Mouse (Mus musculus) thymus, adult 2 months (tissue): ENCODE data around the gene Caprin1.

ENCODE experiments used
- CTCF ChIP-seq: fragments of 200-500 bp; IDR thresholded peaks from 2 replicates; pipeline ENCODE4 v1.5.1; 2012; ENCODE audit warnings: mild to moderate bottlenecking, control low read depth, low read length, moderate library complexity, borderline replicate concordance; ENCODE audit not compliant: control insufficient read depth, poor library complexity, insufficient read depth; ENCODE audit errors: extremely low read depth
- POLR2A ChIP-seq: fragments of 200-500 bp; IDR thresholded peaks from 2 replicates; pipeline ENCODE4 v1.6.1; 2012; ENCODE audit warnings: mild to moderate bottlenecking, low read length, control low read depth, moderate library complexity; ENCODE audit not compliant: control insufficient read depth, poor library complexity, insufficient read depth; ENCODE audit errors: extremely low read depth

DNA sequence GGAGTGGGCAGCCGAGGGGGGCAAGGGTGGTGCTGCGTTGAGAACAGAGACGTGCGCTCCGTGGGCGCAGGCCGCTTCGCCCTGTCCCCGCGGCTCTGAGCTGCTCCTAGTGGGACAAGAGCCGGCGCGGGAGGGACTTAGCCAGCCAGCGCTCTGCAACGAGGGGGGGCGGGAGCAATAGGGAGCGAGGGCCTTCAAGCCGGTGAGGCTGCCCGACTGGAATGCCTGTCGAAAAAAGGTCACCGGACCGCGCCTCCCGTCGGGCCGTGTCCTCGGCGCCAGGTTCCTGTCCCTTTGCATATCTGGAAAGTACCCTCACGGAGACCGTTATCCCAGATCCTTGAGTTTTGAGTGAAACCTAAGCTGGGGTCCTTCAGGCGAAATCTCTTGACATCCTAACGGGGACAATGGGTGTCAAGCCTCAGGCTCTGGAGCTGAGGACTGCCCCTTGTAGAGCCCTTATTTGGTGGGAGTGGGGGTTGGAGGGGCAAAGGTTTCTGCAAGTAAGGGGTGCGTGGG is at the start of gene Caprin1:
- peak; percentile 33; the same call in 1 of the 2 replicates for TF ChIP-seq CTCF
- peak; percentile 81 for TF ChIP-seq POLR2A
